Comparison of ENCODE assay signal across 8 mouse cellular contexts in the genomic region with DNA sequence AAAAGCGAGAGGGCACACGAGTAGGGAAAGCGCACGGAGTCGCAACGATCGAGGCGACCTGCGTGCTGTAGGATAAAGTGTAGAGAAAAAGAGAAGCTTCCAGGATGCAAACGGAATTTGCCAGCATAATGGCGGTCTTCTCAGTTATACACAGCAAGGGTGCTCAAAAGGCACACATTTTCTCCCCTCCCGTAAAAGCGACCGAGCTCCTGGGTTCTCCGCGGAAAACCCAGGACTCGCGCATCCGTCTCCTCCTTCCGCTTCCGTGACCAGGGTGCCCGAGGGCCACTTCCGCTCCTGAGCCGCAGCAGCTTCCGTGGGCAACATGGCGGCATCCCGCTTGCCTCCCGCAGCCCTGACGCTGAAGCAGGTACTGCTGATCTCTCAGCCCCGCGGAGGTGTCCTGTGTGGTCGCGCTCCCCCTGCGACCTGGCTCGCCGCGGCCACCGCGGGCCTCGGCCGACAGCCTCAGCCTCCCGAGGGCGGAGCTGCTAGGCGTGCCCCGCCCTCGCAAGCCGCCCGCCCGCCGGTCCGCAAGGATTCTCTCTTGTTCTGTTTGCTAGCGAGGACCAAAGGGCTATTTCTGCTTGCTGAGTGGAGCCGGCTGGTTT. TPM values are rescaled to one million over a fixed set of nuclear protein-coding genes. Genes with fewer than 3 reads are reported as not detected.
DNase-seq lines count a peak whose midpoint lies in the region; ATAC-seq and TF ChIP-seq lines count a peak whose summit lies in the region.

Gene Lyrm2 (plus strand): TSS at position 288 of the 611 bp plus-strand sequence.

- DNase-seq in A20 (ENCODE audit: low read depth, low spot score) (peak; percentile 92), liver (peak; percentile 83)
- DNase-seq in heart, adult 9 months (ENCODE audit: low spot score in 2 of 2), result peak; percentile 77 to 78
- DNase-seq in spleen, postnatal 4 days (ENCODE audit: low spot score in 2 of 2), result peak; percentile 73 to 90

- peak; percentile 89 for TF ChIP-seq POLR2A in bone marrow, adult 2 months (IDR thresholded peaks at IDR 0.05; ENCODE audit: borderline replicate concordance, control insufficient read depth, low read depth, low read length)

- no peaks in the 10 kb centered on the region for H3K27me3 ChIP-seq in embryonic facial prominence, embryonic 15.5 days
- H3K27me3 ChIP-seq in kidney, embryonic 15.5 days, result no peaks in the 10 kb centered on the region

- H3K4me1 ChIP-seq in bone marrow, adult 2 months (ENCODE audit: control insufficient read depth, insufficient read depth, low read length), result no peaks in the 10 kb centered on the region; the same call in 1 of the 2 replicates
- H3K4me1 ChIP-seq in embryonic facial prominence, embryonic 15.5 days, result peaks cover 8% of the 10 kb centered on the region; the same call in 1 of the 2 replicates
- H3K4me1 ChIP-seq in kidney, embryonic 15.5 days, result peaks cover 7% of the 10 kb centered on the region

- peak within 1 kb of the TSS; percentile 60 for H3K4me2 ChIP-seq in embryonic facial prominence, embryonic 15.5 days (replicated peaks)
- H3K4me2 ChIP-seq in kidney, embryonic 15.5 days, result peak within 1 kb of the TSS; percentile 72

- H3K4me3 ChIP-seq in bone marrow, adult 2 months (replicated peaks; ENCODE audit: control insufficient read depth, low read depth, low read length), result peak within 1 kb of the TSS; percentile 97
- peak within 1 kb of the TSS; percentile 82 for H3K4me3 ChIP-seq in embryonic facial prominence, embryonic 15.5 days (replicated peaks)
- peak within 1 kb of the TSS; percentile 86 for H3K4me3 ChIP-seq in kidney, embryonic 15.5 days (replicated peaks)

- no peaks in the 10 kb centered on the region for H3K36me3 ChIP-seq in embryonic facial prominence, embryonic 15.5 days
- H3K36me3 ChIP-seq in kidney, embryonic 15.5 days, result peaks cover 10% of the 10 kb centered on the region; the same call in 1 of the 2 replicates

- ATAC-seq in embryonic facial prominence, embryonic 15.5 days (ENCODE audit: insufficient number of reproducible peaks, low FRiP score, low TSS enrichment, low read depth), result peak; percentile 88
- ATAC-seq in kidney, embryonic 15.5 days (replicated peaks; ENCODE audit: low FRiP score), result peak; percentile 96
- peak; percentile 98 for ATAC-seq in monocyte, adult 5-6 weeks (replicated peaks; ENCODE audit: insufficient number of reproducible peaks, low FRiP score, low TSS enrichment, poor library complexity, severe bottlenecking)

- H3K9ac ChIP-seq in embryonic facial prominence, embryonic 15.5 days, result peak within 1 kb of the TSS; percentile 77
- H3K9ac ChIP-seq in kidney, embryonic 15.5 days, result peak within 1 kb of the TSS; percentile 76

- under 1% methylated on average over 53 of the region's 53 CpGs for WGBS in bone marrow, adult 2 months
- WGBS in embryonic facial prominence, embryonic 15.5 days, result under 1% methylated on average over 53 of the region's 53 CpGs
- under 1% methylated on average over 53 of the region's 53 CpGs for WGBS in kidney, embryonic 15.5 days

- H3K9me3 ChIP-seq in embryonic facial prominence, embryonic 15.5 days (replicated peaks), result no peaks in the 10 kb centered on the region
- no peaks in the 10 kb centered on the region for H3K9me3 ChIP-seq in kidney, embryonic 15.5 days (replicated peaks)

- no peak for TF ChIP-seq CTCF in bone marrow, adult 2 months (IDR thresholded peaks at IDR 0.05; ENCODE audit: control insufficient read depth, insufficient read depth, low read length)

- peak within 1 kb of the TSS; percentile 99 for H3K27ac ChIP-seq in bone marrow, adult 2 months (ENCODE audit: control insufficient read depth, insufficient read depth, low read depth, low read length, poor library complexity)
- peak within 1 kb of the TSS; percentile 98 for H3K27ac ChIP-seq in embryonic facial prominence, embryonic 15.5 days (replicated peaks)
- peak within 1 kb of the TSS; percentile 100 for H3K27ac ChIP-seq in kidney, embryonic 15.5 days

RNA-seq across cellular contexts. Expression of gene Lyrm2, which starts in this region (rescaled TPM):
- polyA plus RNA-seq in bone marrow, adult 2 months (2011; ENCODE audit: insufficient read depth, insufficient read length, low replicate concordance, missing spikeins), result 15.8 and 19.0 TPM in 2 replicates
- polyA plus RNA-seq in embryonic facial prominence, embryonic 15.5 days (2015; fragmentation: Nextera tagmentation; extraction: Ambion mirVana), result 99.8 and 108 TPM in 2 replicates
- 112 and 115 TPM in 2 replicates for polyA plus RNA-seq in kidney, embryonic 15.5 days (2015; fragmentation: Nextera tagmentation; extraction: Ambion mirVana)
- total RNA-seq in monocyte, adult 5-6 weeks (2017), result 65.1 to 76.3 TPM (median 70.7 TPM) in 3 replicates

Comparison
In these comparisons a context has a peak if more than half of its experiments do, and no peak if none do; other contexts are left out.
1. Peak in every context shown above with its lines: DNase-seq, ATAC-seq, H3K4me3 ChIP-seq and H3K27ac ChIP-seq.